Comparison of ENCODE assay signal across 9 mouse cellular contexts in genomic region chr2:116055686-116056620, GRCm38 (mm10). TPM values are rescaled to one million over a fixed set of nuclear protein-coding genes. Genes with fewer than 3 reads are reported as not detected.
A peak's percentile ranks its signal among the peaks of the same experiment; 100 is the strongest.
DNase-seq lines count a peak whose midpoint lies in the region; ATAC-seq and TF ChIP-seq lines count a peak whose summit lies in the region.
"Had no signal": no experiment of that assay in that cellular context is flagged by ENCODE, and none has a peak within 500 bp of the region (broad histone marks: within the 10 kb centered on the region; RNA-seq: fewer than 3 reads in every experiment).

No protein-coding gene starts in this region.

- peak overlapping the region; percentile 99 for H3K4me2 ChIP-seq in neural tube, embryonic 11.5 days (ENCODE audit: low read depth)

- no peak for ATAC-seq in neural tube, embryonic 11.5 days (ENCODE audit: insufficient read depth, low FRiP score, low TSS enrichment)

- no peaks in the 10 kb centered on the region for H3K9me3 ChIP-seq in neural tube, embryonic 11.5 days (ENCODE audit: control insufficient read depth, low read length)
- no peaks in the 10 kb centered on the region for H3K9me3 ChIP-seq in midbrain, embryonic 10.5 days (replicated peaks)

- intact Hi-C loops in gastrocnemius, adult 2 months (cut with DNase I): no loop called here

- H3K9ac ChIP-seq in neural tube, embryonic 11.5 days (ENCODE audit: low read length): no peak overlapping the region

- H3K27ac ChIP-seq in neural tube, embryonic 11.5 days (ENCODE audit: low read depth, low read length): no peak overlapping the region
- H3K27ac ChIP-seq in midbrain, embryonic 10.5 days (replicated peaks): no peak overlapping the region
- no peak overlapping the region for H3K27ac ChIP-seq in gastrocnemius, adult 2 months

- H3K36me3 ChIP-seq in neural tube, embryonic 11.5 days (ENCODE audit: control insufficient read depth, insufficient read depth, low read length): no peaks in the 10 kb centered on the region; the same call in 1 of the 2 replicates
- H3K36me3 ChIP-seq in midbrain, embryonic 10.5 days: peaks cover 39% of the 10 kb centered on the region

- 0 out of 2 replicates have a peak overlapping the region, but pooled peaks have one; percentile 7 for H3K4me3 ChIP-seq in neural tube, embryonic 11.5 days (ENCODE audit: low read depth, low read length)
- H3K4me3 ChIP-seq in midbrain, embryonic 10.5 days: peak overlapping the region; percentile 83; the same call in 1 of the 2 replicates
- no peak overlapping the region for H3K4me3 ChIP-seq in gastrocnemius, adult 2 months

- WGBS in neural tube, embryonic 11.5 days: 51% methylated on average over 13 of the region's 13 CpGs
- WGBS in midbrain, embryonic 10.5 days: 77% methylated on average over 13 of the region's 13 CpGs

- H3K4me1 ChIP-seq in neural tube, embryonic 11.5 days (ENCODE audit: control insufficient read depth, insufficient read depth, low read length): peaks cover 47% of the 10 kb centered on the region
- peaks cover 72% of the 10 kb centered on the region for H3K4me1 ChIP-seq in midbrain, embryonic 10.5 days

- peak; percentile 54 for DNase-seq in adrenal gland, adult 2 months
- no peak for DNase-seq in adrenal gland, postnatal 4 days (ENCODE audit: low spot score in 2 of 2)
- no peak for DNase-seq in neural tube, embryonic 11.5 days (ENCODE audit: low spot score)
- no peak for DNase-seq in neural tube, embryonic 10.5 days (ENCODE audit: extremely low spot score, low spot score)
- peak; percentile 11 for DNase-seq in midbrain, embryonic 10.5 days (ENCODE audit: low spot score)
- no peak for DNase-seq in adipocyte (ENCODE audit: low spot score)
- DNase-seq in left cerebral cortex, adult 9 months (ENCODE audit: low spot score in 2 of 2): no peak
- no peak for DNase-seq in gastrocnemius, adult 2 months
- DNase-seq: lung, postnatal 10 days had no signal

- H3K27me3 ChIP-seq in neural tube, embryonic 11.5 days (ENCODE audit: control insufficient read depth, insufficient read depth, low read length): no peaks in the 10 kb centered on the region
- peaks cover 38% of the 10 kb centered on the region for H3K27me3 ChIP-seq in midbrain, embryonic 10.5 days (ENCODE audit: low read depth, poor library complexity, severe bottlenecking)

- no peak for TF ChIP-seq CTCF in gastrocnemius, adult 2 months (IDR thresholded peaks at IDR 0.05)

RNA-seq across cellular contexts. Expression of gene Meis2, which starts 9.7 kb away (rescaled TPM):
- total RNA-seq in adrenal gland, adult 2 months (2021): 100 to 1,000 TPM; 211 to 303 TPM
- 85.4 and 124 TPM in 2 replicates for polyA plus RNA-seq in adrenal gland, adult 2 months (2012; rRNA removed)
- 100 to 1,000 TPM; 159 to 160 TPM for total RNA-seq in adrenal gland, postnatal 4 days (2021)
- polyA plus RNA-seq in neural tube, embryonic 11.5 days (2014; fragmentation: Nextera tagmentation; extraction: Ambion mirVana): 111 and 117 TPM in 2 replicates
- 34.4 and 44.0 TPM in 2 replicates for polyA plus RNA-seq in midbrain, embryonic 10.5 days (2016; fragmentation: Nextera tagmentation; extraction: Ambion mirVana)
- 1 to 10 TPM in 1 of 2 experiments, under 1 TPM in 1; 0.84 to 1.3 TPM for total RNA-seq in gastrocnemius, adult 2 months (2021)

Comparison
In these comparisons a context has a peak if more than half of its experiments do, and no peak if none do; other contexts are left out.
1. DNase-seq: peak in adrenal gland, adult 2 months (single experiment) and midbrain, embryonic 10.5 days (single experiment); none in adrenal gland, postnatal 4 days (0 of 2), neural tube, embryonic 11.5 days (single experiment), neural tube, embryonic 10.5 days (single experiment), adipocyte (single experiment), left cerebral cortex, adult 9 months (0 of 2) and gastrocnemius, adult 2 months (single experiment).
2. RNA of gene Meis2, which starts 9.7 kb away (total RNA-seq): 211 to 303 TPM in adrenal gland, adult 2 months and 159 to 160 TPM in adrenal gland, postnatal 4 days; 0.84 to 1.3 TPM in gastrocnemius, adult 2 months; every median in the first group is over 10 times any median in the second.